Mouse (Mus musculus) kidney, postnatal 10 days (tissue): ENCODE data around the gene Tspan9.

ENCODE experiments used
- DNase-seq: peaks from one replicate; pipeline ENCODE4 v3.0.0; 2021; ENCODE audit warnings: mixed read lengths

Gene Tspan9

GRCm38 (mm10) chr6:127912938-127913337 is 230.5 kb downstream of the Tspan9 start:
- DNase-seq = no peak

- DNase-seq = no peak
These were observed 231.7 kb downstream of the Tspan9 start for GRCm38 (mm10) chr6:127911687-127912086.
